15 mouse cellular contexts compared by ENCODE assay signal in the genomic region with DNA sequence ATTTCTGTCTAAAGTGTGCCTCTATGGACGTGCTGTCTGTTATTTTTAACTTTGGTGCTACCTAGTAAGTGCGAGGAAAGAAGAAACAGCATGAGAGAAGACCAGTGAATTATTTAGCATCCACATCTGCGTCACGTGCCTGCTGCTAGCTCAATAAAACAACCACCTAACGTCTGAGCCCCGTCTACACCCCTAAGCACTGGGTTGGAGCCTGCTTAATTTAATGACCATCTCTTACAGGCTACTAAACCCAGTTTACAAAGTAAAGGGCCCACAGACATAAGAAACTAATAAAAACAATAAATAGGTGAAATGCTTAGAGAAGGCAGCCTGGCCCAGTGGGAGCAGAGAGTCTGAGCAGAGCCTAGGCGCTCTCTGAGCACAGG. TPM values are rescaled to one million over a fixed set of nuclear protein-coding genes. Genes with fewer than 3 reads are reported as not detected.
DNase-seq lines count a peak whose midpoint lies in the region; ATAC-seq and TF ChIP-seq lines count a peak whose summit lies in the region.
"Had no signal": no experiment of that assay in that cellular context is flagged by ENCODE, and none has a peak within 500 bp of the region (broad histone marks: within the 10 kb centered on the region; RNA-seq: fewer than 3 reads in every experiment).

No protein-coding gene starts in this region.

- no peak for TF ChIP-seq CTCF in lung, embryonic 14.5 days (IDR thresholded peaks at IDR 0.05; ENCODE audit: low read depth)

- no peak overlapping the region for H3K4me3 ChIP-seq in heart, embryonic 12.5 days
- H3K4me3 ChIP-seq in lung, embryonic 14.5 days (ENCODE audit: low read depth, low read length), result no peak overlapping the region
- H3K4me3 ChIP-seq in limb, embryonic 13.5 days, result no peak overlapping the region
- no peak overlapping the region for H3K4me3 ChIP-seq in neural tube, embryonic 15.5 days (replicated peaks)
- H3K4me3 ChIP-seq: embryonic facial prominence, embryonic 12.5 days; stomach, embryonic 15.5 days had no signal

- DNase-seq in heart, postnatal 4 days, result no peak
- DNase-seq in lung, embryonic 14.5 days, result no peak
- DNase-seq in lung, postnatal 36 days, result no peak
- DNase-seq in T-cell, adult 2 months (ENCODE audit: low spot score), result no peak
- DNase-seq: cerebellum, postnatal 36 days; gastrocnemius, postnatal 10 days; layer of hippocampus, adult 9-11 months; lung, adult 2 months had no signal

- peaks cover 69% of the 10 kb centered on the region for H3K36me3 ChIP-seq in heart, embryonic 12.5 days
- peaks cover 72% of the 10 kb centered on the region for H3K36me3 ChIP-seq in lung, embryonic 14.5 days (ENCODE audit: insufficient read depth)
- H3K36me3 ChIP-seq in limb, embryonic 13.5 days, result peaks cover 66% of the 10 kb centered on the region
- H3K36me3 ChIP-seq in neural tube, embryonic 15.5 days, result peaks cover 57% of the 10 kb centered on the region

- H3K4me2 ChIP-seq in heart, embryonic 12.5 days, result no peak overlapping the region
- H3K4me2 ChIP-seq in lung, embryonic 14.5 days, result no peak overlapping the region
- H3K4me2 ChIP-seq in limb, embryonic 13.5 days (replicated peaks), result 0 out of 2 replicates have a peak overlapping the region, but pooled peaks have one; percentile 3
- H3K4me2 ChIP-seq in neural tube, embryonic 15.5 days, result no peak overlapping the region
- H3K4me2 ChIP-seq: embryonic facial prominence, embryonic 12.5 days; stomach, embryonic 15.5 days had no signal

- H3K4me1 ChIP-seq in heart, embryonic 12.5 days (replicated peaks), result peaks cover 93% of the 10 kb centered on the region
- peaks cover 23% of the 10 kb centered on the region for H3K4me1 ChIP-seq in lung, embryonic 14.5 days (ENCODE audit: insufficient read depth)
- H3K4me1 ChIP-seq in limb, embryonic 13.5 days, result peaks cover 65% of the 10 kb centered on the region
- H3K4me1 ChIP-seq in neural tube, embryonic 15.5 days, result peaks cover 30% of the 10 kb centered on the region

- no peaks in the 10 kb centered on the region for H3K9me3 ChIP-seq in heart, embryonic 12.5 days (replicated peaks)
- no peaks in the 10 kb centered on the region for H3K9me3 ChIP-seq in lung, embryonic 14.5 days (ENCODE audit: low read depth, low read length)
- no peaks in the 10 kb centered on the region for H3K9me3 ChIP-seq in limb, embryonic 13.5 days
- no peaks in the 10 kb centered on the region for H3K9me3 ChIP-seq in neural tube, embryonic 15.5 days (replicated peaks)
- H3K9me3 ChIP-seq: embryonic facial prominence, embryonic 12.5 days; stomach, embryonic 15.5 days had no signal

- peak overlapping the region; percentile 97 for H3K27ac ChIP-seq in heart, embryonic 12.5 days (ENCODE audit: poor library complexity, severe bottlenecking)
- peak overlapping the region; percentile 30; the same call in 1 of the 2 replicates for H3K27ac ChIP-seq in lung, embryonic 14.5 days (ENCODE audit: low read depth)
- H3K27ac ChIP-seq in limb, embryonic 13.5 days, result peak overlapping the region; percentile 79; the same call in 1 of the 2 replicates
- H3K27ac ChIP-seq in neural tube, embryonic 15.5 days (replicated peaks), result peak overlapping the region; percentile 6; the same call in 1 of the 2 replicates
- H3K27ac ChIP-seq: embryonic facial prominence, embryonic 12.5 days; kidney, postnatal 0 days; stomach, embryonic 15.5 days had no signal

- peak overlapping the region; percentile 29; the same call in 1 of the 2 replicates for H3K9ac ChIP-seq in heart, embryonic 12.5 days
- H3K9ac ChIP-seq in lung, embryonic 14.5 days, result no peak overlapping the region
- 0 out of 2 replicates have a peak overlapping the region, but pooled peaks have one; percentile 25 for H3K9ac ChIP-seq in limb, embryonic 13.5 days
- H3K9ac ChIP-seq in neural tube, embryonic 15.5 days (replicated peaks), result no peak overlapping the region
- H3K9ac ChIP-seq: embryonic facial prominence, embryonic 12.5 days; stomach, embryonic 15.5 days had no signal

- no peak for ATAC-seq in heart, embryonic 12.5 days (ENCODE audit: insufficient number of reproducible peaks, low FRiP score)
- no peak for ATAC-seq in lung, embryonic 14.5 days (ENCODE audit: insufficient read depth)
- no peak for ATAC-seq in limb, embryonic 13.5 days (ENCODE audit: low FRiP score, low read depth)
- no peak for ATAC-seq in neural tube, embryonic 15.5 days (ENCODE audit: low FRiP score)
- ATAC-seq: inflammation-experienced regulatory T-cells, adult 6 months had no signal

- 72% methylated on average over 7 of the region's 7 CpGs for WGBS in heart, embryonic 12.5 days
- WGBS in lung, embryonic 14.5 days, result 80% methylated on average over 7 of the region's 7 CpGs
- 24% methylated on average over 7 of the region's 7 CpGs for WGBS in limb, embryonic 13.5 days
- WGBS in neural tube, embryonic 15.5 days, result 44% methylated on average over 7 of the region's 7 CpGs

- H3K27me3 ChIP-seq in heart, embryonic 12.5 days (replicated peaks), result no peaks in the 10 kb centered on the region
- H3K27me3 ChIP-seq in lung, embryonic 14.5 days (ENCODE audit: insufficient read depth, low read length), result no peaks in the 10 kb centered on the region
- no peaks in the 10 kb centered on the region for H3K27me3 ChIP-seq in limb, embryonic 13.5 days
- no peaks in the 10 kb centered on the region for H3K27me3 ChIP-seq in neural tube, embryonic 15.5 days (replicated peaks)
- H3K27me3 ChIP-seq: embryonic facial prominence, embryonic 12.5 days; stomach, embryonic 15.5 days had no signal

RNA-seq across cellular contexts. Expression of a gene that starts 11.2 kb away (rescaled TPM):
- 277 and 294 TPM in 2 replicates for polyA plus RNA-seq in heart, embryonic 12.5 days (2016; fragmentation: Nextera tagmentation; extraction: Ambion mirVana)
- 1,000 to 10,000 TPM; 1,042 to 1,100 TPM for total RNA-seq in heart, postnatal 4 days (2021)
- 150 and 155 TPM in 2 replicates for polyA plus RNA-seq in lung, embryonic 14.5 days (2014; fragmentation: Nextera tagmentation; extraction: Ambion mirVana)
- 59.6 and 63.5 TPM in 2 replicates for polyA plus RNA-seq in limb, embryonic 13.5 days (2015; fragmentation: Nextera tagmentation; extraction: Ambion mirVana)
- 77.2 and 88.7 TPM in 2 replicates for polyA plus RNA-seq in neural tube, embryonic 15.5 days (2015; fragmentation: Nextera tagmentation; extraction: Ambion mirVana)

Comparison
In these comparisons a context has a peak if more than half of its experiments do, and no peak if none do; other contexts are left out.
1. H3K27ac ChIP-seq: peak in every context shown above with its lines; median percentile 97 in heart, embryonic 12.5 days; 79 in limb, embryonic 13.5 days; 30 in lung, embryonic 14.5 days; 6 in neural tube, embryonic 15.5 days.
2. H3K9ac ChIP-seq: peak in heart, embryonic 12.5 days (single experiment) and limb, embryonic 13.5 days (single experiment); none in lung, embryonic 14.5 days (single experiment) and neural tube, embryonic 15.5 days (single experiment).